Mouse (Mus musculus) hindbrain, embryonic 12.5 days (tissue): ENCODE measurements around the gene Nsd2. TPM values are rescaled to one million over a fixed set of nuclear protein-coding genes. Genes with fewer than 3 reads are reported as not detected.
"Not testable (repeated sequence)": the region's sequence is repeated elsewhere in the genome, so short reads cannot be mapped to it uniquely, and the experiment has no call there.

Source experiments
- ATAC-seq: fragments of 200-750 bp; cut with Nextera tagmentation; 2 replicates; pipeline ENCODE4 v1.8.0; 2017; ENCODE audit warnings: moderate TSS enrichment; ENCODE audit not compliant: low FRiP score
- H3K27ac ChIP-seq: fragments of 300-500 bp; sonication (generic); 2 replicates; pipeline ENCODE4 v1.5.1; 2016; ENCODE audit warnings: mild to moderate bottlenecking
- H3K27me3 ChIP-seq: fragments of 300-500 bp; sonication (generic); 2 replicates; pipeline ENCODE4 v1.6.1; 2016; ENCODE audit warnings: mild to moderate bottlenecking
- H3K36me3 ChIP-seq: fragments of 300-500 bp; sonication (generic); 2 replicates; pipeline ENCODE4 v1.6.1; 2016; ENCODE audit warnings: mild to moderate bottlenecking
- H3K4me1 ChIP-seq: fragments of 300-500 bp; sonication (generic); 2 replicates; pipeline ENCODE4 v1.6.1; 2016
- H3K4me2 ChIP-seq: fragments of 300-500 bp; sonication (generic); replicated peaks from 2 replicates; pipeline ENCODE4 v1.6.1; 2016; ENCODE audit warnings: mild to moderate bottlenecking
- H3K4me3 ChIP-seq: fragments of 300-500 bp; sonication (generic); 2 replicates; pipeline ENCODE4 v1.5.1; 2016; ENCODE audit warnings: mild to moderate bottlenecking
- H3K9ac ChIP-seq: fragments of 300-500 bp; sonication (generic); 2 replicates; pipeline ENCODE4 v1.6.1; 2016; ENCODE audit warnings: mild to moderate bottlenecking, moderate library complexity
- H3K9me3 ChIP-seq: fragments of 300-500 bp; sonication (generic); replicated peaks from 2 replicates; pipeline ENCODE4 v1.6.1; 2016; ENCODE audit warnings: mild to moderate bottlenecking
- WGBS: fragments of 180-500 bp; shearing (Covaris S2); methylation state at CpG from one replicate; pipeline ENCODE4 v1.1.7; 2016; 5-methylcytosine and 5-hydroxymethylcytosine counted together
- microRNA-seq: library from miRNA; unstranded; fragments of <30 nt; microRNA quantifications from one replicate; pipeline ENCODE4, GENCODE M21; 2017
- polyA plus RNA-seq: library from polyadenylated mRNA; unstranded; fragments of >200 nt; fragmentation: Nextera tagmentation; extraction: Ambion mirVana; gene quantifications from 2 replicates; pipeline ENCODE4 v1.2.1, GENCODE M21; 2016

Gene Nsd2
- polyA plus RNA-seq, 1 experiment from 2014 or later: 98.9 TPM

- no peak overlapping the region for H3K9ac ChIP-seq
- no peak overlapping the region for H3K27ac ChIP-seq
- 98% methylated on average over 2 of the region's 2 CpGs for WGBS
- peaks cover 28% of the 10 kb centered on the region for H3K4me1 ChIP-seq
- H3K27me3 ChIP-seq: no peaks in the 10 kb centered on the region
- ATAC-seq: no peak
- H3K9me3 ChIP-seq: peaks cover 12% of the 10 kb centered on the region; the same call in 1 of the 2 replicates
- no peak overlapping the region for H3K4me3 ChIP-seq
- H3K4me2 ChIP-seq: peak overlapping the region; percentile 60
- H3K36me3 ChIP-seq: peaks cover 11% of the 10 kb centered on the region
Measured at GRCm38 (mm10) chr5:33937230-33937629, 116.7 kb downstream of the Nsd2 start.

GRCm38 (mm10) chr5:33938448-33938847 lies 117.9 kb downstream of the Nsd2 start:
- no peak overlapping the region for H3K4me3 ChIP-seq

GRCm38 (mm10) chr5:33947035-33947434 lies 126.5 kb downstream of the Nsd2 start:
- WGBS: 88% methylated on average over 16 of the region's 16 CpGs
- H3K4me2 ChIP-seq, H3K27ac ChIP-seq, H3K9ac ChIP-seq, H3K4me3 ChIP-seq, ATAC-seq, H3K27me3 ChIP-seq, H3K36me3 ChIP-seq, H3K4me1 ChIP-seq: not testable (repeated sequence)
- peaks cover 23% of the 10 kb centered on the region for H3K9me3 ChIP-seq

More at GRCm38 (mm10) chr5:33938448-33938847, 117.9 kb downstream of the Nsd2 start:
- no peak overlapping the region for H3K9ac ChIP-seq
- H3K9me3 ChIP-seq: peaks cover 18% of the 10 kb centered on the region
- ATAC-seq: no peak
- H3K27ac ChIP-seq: no peak overlapping the region
- peaks cover 25% of the 10 kb centered on the region for H3K4me1 ChIP-seq
- H3K4me2 ChIP-seq: no peak overlapping the region
- peaks cover 7% of the 10 kb centered on the region; the same call in 1 of the 2 replicates for H3K36me3 ChIP-seq
- H3K27me3 ChIP-seq: no peaks in the 10 kb centered on the region
- 92% methylated on average over 3 of the region's 3 CpGs for WGBS

Small RNA genes lying within 50 kb of the gene (microRNA-seq; reads per million reads assigned to microRNA genes)
- gene Mir7024: not detected

Other genes with a start within 250 kb of the Nsd2 start
- 42.3 and 50.8 TPM in 2 replicates for gene Fam53a, start 191.1 kb upstream of the Nsd2 start, polyA plus RNA-seq
- gene Gm9903, start 190.8 kb upstream of the Nsd2 start, polyA plus RNA-seq: 0.35 and 1.3 TPM in 2 replicates
- 182 and 186 TPM in 2 replicates for gene Slbp, start 168.2 kb upstream of the Nsd2 start, polyA plus RNA-seq
- 161 TPM in 2 replicates for gene Tacc3, start 162.6 kb upstream of the Nsd2 start, polyA plus RNA-seq
- 33.3 and 33.8 TPM in 2 replicates for gene Tmem129, start 162.3 kb upstream of the Nsd2 start, polyA plus RNA-seq
- gene Fgfr3, start 99.1 kb upstream of the Nsd2 start, polyA plus RNA-seq: 63.6 and 68.4 TPM in 2 replicates
- gene Letm1, start 37.9 kb upstream of the Nsd2 start, polyA plus RNA-seq: 57.3 and 58.0 TPM in 2 replicates
- gene Nelfa, start 115.7 kb downstream of the Nsd2 start, polyA plus RNA-seq: 56.5 and 58.8 TPM in 2 replicates
- gene Gm1673, start 162.7 kb downstream of the Nsd2 start, polyA plus RNA-seq: 377 and 404 TPM in 2 replicates
- 2.8 and 3.1 TPM in 2 replicates for gene Nat8l, start 175.3 kb downstream of the Nsd2 start, polyA plus RNA-seq